Mouse (Mus musculus): Measurements from ENCODE around the gene Phrf1.

- TF ChIP-seq EP300 (IDR thresholded peaks at IDR 0.05; ENCODE audit: low read depth) (no peak), CTCF (IDR thresholded peaks at IDR 0.05; ENCODE audit: low read depth) (no peak)
Observed at GRCm38 (mm10) chr7:141214310-141214709, 14.3 kb upstream of the Phrf1 start.
